Mouse (Mus musculus) kidney, postnatal 25 days (tissue): Measurements from ENCODE around the gene Edf1.

Experiments used
- DNase-seq, 2 experiments: peaks; one replicate each; pipeline ENCODE4 v3.0.0; 2021; ENCODE audit warnings: mixed read lengths in 2 of 2

Gene Edf1

DNA sequence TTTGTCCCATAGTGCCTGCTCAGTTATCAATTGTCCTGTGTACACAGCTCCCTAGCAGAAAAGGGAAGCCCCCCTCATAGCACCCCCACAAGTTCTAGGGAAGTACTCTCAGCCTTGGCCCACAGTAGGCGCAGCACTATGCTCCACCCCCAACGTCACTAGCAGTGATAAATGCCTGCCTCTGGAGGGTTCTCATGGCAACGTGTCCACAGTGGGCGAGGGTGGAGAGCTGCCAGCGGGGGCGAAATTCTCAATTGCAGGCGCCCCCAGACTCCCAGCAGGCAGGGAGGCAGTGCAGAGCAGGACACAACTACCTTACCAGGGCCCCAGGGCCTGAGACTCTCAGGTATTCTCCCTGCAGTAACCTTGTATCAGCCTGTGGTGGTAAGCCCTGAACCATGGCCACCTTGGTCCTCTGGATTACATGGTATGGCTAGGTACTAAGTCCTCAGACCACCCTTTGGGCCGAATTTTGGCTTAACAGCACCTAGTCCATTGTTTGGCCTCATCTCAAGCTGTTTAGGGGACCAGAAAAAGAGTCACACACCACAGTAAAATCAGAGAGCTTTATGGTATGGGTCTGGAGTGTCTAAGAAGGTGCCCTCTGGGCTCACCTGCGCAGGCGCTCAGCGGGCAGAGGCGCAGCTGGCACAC, 24.9 kb downstream of the Edf1 start:
- DNase-seq, result peak; percentile 39 to 69

DNA sequence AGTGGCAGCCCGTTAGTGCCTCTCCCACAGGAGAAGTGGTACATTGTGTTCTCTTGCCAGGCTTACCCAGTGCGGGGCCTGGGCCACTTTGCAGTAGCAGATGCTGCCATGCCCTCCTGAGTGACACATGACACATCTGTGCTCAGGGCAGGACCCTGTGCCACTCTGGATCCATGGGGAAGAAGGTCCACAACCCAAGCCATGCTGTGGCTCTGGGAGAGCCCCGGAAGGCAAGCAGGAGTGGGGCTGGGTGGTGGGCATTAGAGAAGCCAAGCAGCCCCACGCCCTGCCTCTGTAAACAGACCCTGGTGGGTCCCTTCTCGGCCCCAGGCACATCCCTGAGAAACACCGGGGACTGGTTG, 25.5 kb downstream of the Edf1 start:
- no peak for DNase-seq

DNA sequence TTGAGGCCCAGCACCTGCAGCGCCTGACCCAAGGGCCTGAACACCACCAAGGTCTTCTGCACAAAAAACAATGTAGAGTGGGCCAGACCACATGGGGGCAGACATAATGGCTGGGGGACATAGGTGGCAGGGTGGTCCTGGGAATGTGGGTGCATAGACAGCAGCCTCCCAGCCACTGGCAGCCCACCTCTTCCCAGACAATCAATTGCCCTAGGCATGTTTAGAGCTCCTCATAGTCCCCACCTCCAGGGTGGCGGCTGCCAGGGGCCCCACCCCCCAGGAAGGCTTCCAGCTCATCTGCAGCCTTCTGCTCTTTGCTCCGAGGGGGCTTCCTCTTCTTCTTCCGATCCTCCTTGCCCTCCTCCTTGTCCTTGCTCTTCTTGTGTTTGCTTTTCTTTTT, 25.9 kb downstream of the Edf1 start:
- no peak for DNase-seq

DNA sequence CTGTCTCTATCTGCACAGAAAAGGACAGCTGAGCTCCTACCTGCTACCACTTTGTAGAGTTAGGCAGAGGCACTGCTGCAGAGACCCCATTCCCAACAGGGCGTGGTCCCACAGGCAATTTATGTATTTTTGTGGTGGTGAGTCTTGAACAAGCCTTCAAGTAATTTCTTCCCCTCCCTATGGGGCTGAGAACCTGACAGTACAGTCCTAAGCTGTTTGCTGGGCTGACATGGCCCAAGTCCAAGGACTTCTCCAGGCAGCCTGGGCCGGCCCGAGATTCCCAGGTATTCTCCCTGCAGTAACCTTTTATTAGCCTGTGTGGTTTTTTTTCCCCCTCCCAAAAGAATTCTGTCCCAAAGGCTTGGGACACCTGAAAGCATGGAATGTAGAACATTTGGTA, 26.5 kb downstream of the Edf1 start:
- DNase-seq, result no peak

DNA sequence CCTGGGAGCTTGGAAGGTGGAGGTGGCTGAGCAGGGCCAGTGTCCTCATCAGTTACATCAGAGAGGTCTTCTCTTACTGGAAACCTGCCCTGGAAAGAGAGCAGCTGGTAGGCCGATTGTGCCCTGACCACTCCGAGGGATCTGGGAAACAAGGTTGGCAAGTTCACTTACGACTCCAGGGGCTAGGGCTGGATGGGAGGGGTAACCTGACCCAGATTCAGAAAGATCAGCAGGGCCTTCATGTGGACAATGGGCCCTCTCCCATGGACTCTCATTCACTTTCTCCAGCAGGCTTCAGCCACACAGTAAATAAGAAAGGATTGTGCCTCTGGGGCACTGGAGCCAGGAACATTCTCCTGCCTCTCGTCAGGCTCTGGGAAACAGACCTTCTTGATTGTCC, 27.2 kb downstream of the Edf1 start:
- no peak for DNase-seq

DNA sequence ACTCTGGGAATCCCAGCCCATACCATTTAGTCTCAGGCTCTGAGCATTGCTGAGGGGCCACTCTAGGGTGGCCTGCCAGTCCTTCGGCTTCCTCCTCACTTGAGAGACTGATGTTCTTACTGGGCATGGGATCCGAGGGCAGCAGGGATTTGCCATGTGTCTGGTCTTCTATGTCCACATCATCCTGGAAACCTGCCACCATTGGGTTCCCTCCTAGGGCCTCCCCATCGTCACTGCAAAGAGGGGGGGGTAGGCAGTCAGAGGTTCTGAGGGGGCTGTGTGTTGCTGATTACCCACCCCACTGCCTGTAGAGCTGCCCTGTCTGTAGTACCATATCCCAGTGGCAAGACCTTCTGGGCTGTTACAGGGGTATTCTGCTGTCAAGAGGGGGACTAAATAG, 28.0 kb downstream of the Edf1 start:
- no peak for DNase-seq

DNA sequence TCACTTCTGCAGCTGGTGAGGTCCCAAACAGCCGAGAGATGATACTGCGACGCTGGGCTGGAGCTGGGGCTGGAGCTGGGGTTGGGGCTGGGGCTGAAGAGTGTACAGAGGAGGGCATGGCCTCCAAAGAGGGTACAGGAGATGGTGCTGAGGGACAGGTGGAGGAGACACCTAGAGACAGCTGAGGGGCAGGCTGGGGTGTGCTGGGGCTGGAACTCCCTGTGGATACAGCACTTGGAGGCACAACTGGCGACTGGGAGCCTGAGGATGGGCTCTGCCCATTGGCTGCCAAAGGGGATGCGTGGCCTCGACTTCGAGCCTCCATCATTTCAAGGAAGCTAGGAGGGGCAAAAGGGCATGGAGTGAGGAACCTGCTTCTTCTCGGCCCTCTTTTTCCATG, 29.6 kb downstream of the Edf1 start:
- no peak for DNase-seq

DNA sequence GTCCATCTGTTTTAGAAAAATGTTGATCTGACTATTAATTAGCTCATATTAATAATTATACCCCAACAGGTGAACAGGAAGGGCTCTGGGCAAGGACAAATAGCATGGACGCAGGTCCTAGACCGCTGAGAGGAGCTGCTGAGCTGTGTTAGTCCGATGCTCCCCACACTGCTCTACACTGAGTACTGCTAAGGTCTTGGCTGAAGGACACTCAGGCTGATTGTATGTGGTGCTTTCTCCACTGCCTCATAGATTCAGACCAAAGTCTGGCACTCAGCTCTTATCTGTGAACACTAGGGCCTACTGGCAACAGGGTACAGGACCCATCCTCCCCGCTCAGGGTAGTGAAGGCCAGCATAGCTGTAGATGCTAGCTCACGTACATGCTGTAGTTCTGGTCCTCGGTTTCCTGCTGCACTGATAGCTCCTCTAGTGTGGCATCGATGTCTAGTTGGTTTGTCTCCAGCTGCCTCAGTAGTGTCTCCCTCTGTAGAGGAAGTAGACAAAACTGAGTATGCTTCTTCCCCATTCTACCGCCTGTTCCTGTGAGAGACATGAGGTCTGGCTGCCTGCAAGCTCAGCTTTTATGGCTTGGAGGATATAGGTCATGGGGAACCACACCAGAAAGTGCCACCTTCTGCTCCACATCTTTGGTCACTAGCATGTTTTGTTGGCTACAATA, 30.7 kb downstream of the Edf1 start:
- DNase-seq, result no peak

DNA sequence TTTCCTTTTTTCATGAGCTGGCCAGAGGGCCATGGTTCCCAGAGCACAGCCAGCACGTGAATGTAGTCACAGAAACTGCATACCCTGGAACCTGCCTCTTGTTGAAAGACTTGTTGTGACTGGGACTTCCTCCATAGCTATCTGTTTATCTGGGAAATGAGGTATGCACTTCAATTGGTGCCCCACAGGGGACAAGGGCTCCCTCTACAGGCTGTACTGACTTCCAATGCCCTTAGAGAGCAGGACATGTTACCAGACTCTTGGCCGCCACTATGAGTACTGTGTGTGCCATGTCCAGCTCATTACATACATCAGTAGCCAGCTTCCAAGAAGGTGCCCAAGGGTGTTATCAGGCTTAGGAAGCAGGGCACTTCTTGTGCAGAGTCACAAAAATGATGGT, 34.2 kb downstream of the Edf1 start:
- DNase-seq, result peak in 1 of 2 experiments; percentile 60

DNA sequence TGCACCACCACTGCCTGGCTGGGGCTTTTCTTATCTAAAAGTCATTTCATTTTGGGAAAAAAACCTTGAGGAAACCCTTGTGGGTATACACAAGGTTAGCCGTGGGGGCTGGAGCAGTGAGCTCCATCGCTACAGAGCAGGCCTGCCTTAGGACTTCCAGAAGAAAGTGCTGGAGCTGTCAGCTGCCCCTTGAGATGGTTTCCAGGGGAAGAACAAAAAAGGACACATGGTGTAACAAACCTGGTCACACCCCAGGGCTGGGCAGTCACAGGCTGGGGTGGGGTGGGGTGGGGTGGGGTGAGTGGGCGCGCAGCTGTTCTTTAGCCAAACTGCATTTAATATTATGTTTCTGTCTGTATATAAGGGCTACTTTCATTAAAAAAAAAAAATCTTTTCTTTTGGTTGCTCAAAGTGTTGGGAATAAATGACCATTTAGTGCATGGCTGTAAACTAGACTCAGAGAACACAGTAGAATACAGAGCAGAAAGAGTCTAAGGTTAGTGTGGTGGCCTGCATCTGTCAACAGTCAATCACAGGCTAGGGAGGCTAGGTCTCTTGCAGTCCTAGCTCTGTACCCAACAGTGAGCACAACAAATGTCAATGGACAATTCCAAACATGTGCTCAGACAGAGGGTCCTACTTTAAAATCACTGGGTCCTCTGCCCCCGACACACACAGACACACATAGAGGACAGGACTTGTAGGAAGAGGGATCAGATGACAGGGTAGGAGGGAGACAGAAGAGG, 39.3 kb downstream of the Edf1 start:
- DNase-seq, result no peak

DNA sequence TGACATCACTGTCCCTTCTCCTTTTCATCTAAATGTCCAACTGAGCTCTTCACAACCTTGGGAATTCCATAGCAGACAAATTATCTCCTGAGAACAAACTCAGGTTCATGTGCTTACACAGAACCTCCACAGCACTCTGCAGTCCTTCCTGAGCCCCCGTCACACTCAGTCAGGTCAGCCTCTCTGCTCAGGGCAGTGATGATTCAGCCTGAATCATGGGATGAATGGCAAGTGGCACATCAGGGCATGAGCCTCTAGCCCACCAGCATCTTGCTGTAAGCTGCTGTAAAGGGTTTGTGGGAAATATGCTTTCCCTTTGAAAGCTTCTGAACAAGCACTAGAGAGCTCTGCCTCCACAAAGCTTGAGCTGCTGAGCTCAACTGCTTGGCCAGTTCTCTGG, 41.1 kb downstream of the Edf1 start:
- DNase-seq, result no peak

DNA sequence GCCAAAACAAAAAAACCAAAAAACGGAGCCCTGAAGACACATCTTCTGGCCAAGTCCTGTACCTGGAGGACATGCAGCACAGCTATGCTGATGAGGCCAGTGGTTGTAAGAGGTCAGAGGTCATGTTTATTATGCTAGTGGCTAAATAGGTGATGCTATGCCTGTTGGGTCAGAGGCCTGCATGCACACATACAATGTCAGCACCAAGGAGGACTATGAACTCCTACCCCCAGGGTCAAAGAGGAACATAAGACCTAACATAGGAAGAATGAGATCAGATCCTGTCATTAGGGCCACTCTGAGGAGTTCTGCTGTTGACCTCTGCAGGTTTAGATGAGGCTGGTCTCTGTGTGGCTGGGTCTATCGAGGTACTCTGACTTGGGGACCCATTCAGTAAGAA, 42.4 kb downstream of the Edf1 start:
- DNase-seq, result no peak

DNA sequence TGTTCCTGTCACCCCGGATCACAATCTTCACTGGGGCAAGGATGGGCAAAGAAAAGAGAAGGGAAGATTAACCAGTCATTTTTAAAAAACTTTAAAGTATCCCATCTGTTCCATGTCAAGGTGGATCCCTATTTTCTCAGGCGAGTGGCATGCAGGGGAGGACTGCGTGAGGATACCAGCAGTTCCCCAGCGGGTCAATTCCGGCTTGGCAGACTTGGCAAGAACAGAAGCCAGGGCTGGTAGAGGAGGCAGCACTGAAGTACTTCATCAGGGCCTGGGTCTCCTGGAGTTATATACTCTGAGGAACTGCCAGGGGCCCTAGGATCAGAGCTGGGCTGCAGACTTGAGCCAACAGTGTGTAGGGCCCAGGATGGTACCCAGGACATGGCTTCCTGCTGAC, 44.9 kb downstream of the Edf1 start:
- DNase-seq, result no peak

DNA sequence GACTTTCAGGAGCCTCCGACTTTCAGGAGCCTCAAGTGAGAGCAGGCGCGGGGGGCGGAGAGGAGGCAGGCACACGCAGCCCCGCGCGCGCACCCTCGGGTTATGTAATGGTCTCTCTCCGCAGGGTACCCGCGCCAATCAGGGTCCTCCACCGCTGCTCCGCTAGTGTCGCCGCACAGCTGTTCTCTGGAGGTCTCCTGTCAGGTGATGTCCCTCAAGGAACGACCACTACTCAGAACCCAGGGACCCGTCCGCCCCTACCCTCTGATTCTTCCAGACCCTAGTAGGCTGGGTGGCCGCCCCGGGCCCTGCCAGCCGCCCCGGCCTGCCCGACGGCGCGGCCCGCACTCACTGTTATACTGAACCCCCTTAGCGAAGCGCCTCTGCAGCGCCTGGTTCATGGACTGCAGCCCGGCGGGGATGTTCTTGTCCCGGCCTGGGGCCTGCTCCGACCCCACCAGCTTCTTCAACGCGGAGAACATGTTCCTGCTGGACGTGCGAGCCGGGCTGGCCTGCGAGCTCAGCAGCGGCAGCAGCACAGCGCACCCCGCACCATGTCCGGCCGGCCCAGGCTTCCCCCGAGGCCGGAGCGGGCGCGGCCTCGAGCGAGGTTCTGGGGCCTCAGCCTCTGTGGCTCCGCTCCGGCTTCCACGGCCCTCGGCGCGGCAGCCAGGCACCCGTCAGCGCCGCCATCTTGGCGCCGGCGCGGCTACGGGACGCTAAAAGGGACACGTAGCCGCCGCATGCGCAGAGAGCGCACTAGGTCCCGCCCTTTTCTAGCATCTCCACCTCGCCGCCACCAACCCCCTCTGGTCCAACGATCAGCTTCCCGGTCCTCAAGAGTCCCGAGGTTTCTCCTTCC, 50.3 kb downstream of the Edf1 start, which contains the start of gene Rabl6:
Gene Rabl6, minus strand, starts transcription at position 761 of the 862 bp plus-strand sequence.
- peak; percentile 92 to 94 for DNase-seq

DNA sequence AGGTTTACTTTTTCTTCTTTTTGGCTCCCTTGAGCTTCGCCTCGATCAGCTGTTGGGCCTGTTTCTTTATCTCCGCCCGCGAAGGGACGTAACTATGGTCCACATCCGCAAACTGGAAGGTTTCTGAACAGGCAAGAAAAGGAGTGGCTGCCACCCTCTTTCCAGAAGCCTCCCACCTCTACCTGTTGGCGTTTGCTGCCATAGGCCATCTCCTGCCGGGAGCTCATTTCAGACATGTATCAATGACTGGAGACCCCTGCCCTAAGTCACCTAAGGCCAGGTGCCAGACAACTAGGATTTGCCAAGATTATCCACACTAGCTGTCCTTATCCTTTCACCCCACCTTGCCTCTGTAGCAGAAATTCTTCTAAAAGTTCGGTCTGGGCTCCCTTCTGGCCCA, 51.0 kb downstream of the Edf1 start:
- DNase-seq, result no peak
